Mouse (Mus musculus): ENCODE measurements around the gene Lce1f. TPM values are rescaled to one million over a fixed set of nuclear protein-coding genes. Genes with fewer than 3 reads are reported as not detected.
"Not testable (repeated sequence)": the region's sequence is repeated elsewhere in the genome, so short reads cannot be mapped to it uniquely, and the experiment has no call there.

Gene Lce1f
- polyA plus RNA-seq (2015; fragmentation: Nextera tagmentation; extraction: Ambion mirVana) = not detected in 2 replicates

- no peaks in the 10 kb centered on the region for H3K4me1 ChIP-seq
- no peak for ATAC-seq (ENCODE audit: low FRiP score)
Measured at GRCm38 (mm10) chr3:92720250-92720649, at the start of gene Lce1f. Lce1f (minus strand) TSS chr3:92720350.

GRCm38 (mm10) chr3:92764965-92765364, 44.8 kb upstream of the Lce1f start, which contains the start of gene Lce1h:
Lce1h (minus strand) TSS chr3:92765065.
- ATAC-seq (ENCODE audit: low FRiP score) = no peak
- WGBS = 87% methylated on average over 1 of the region's 1 CpGs
- Histone ChIP-seq H3K27ac (replicated peaks) (no peak within 1 kb of the TSS), H3K4me2 (no peak within 1 kb of the TSS), H3K9me3 (replicated peaks) (no peaks in the 10 kb centered on the region), H3K9ac (replicated peaks) (no peak within 1 kb of the TSS), H3K27me3 (replicated peaks) (no peaks in the 10 kb centered on the region), H3K4me1 (no peaks in the 10 kb centered on the region), H3K4me3 (replicated peaks) (no peak within 1 kb of the TSS), H3K36me3 (no peaks in the 10 kb centered on the region)

More at GRCm38 (mm10) chr3:92720250-92720649, at the start of gene Lce1f:
- Histone ChIP-seq H3K4me2 (no peak within 1 kb of the TSS), H3K9ac (replicated peaks) (no peak within 1 kb of the TSS), H3K27ac (replicated peaks) (no peak within 1 kb of the TSS), H3K36me3 (no peaks in the 10 kb centered on the region), H3K9me3 (replicated peaks) (no peaks in the 10 kb centered on the region), H3K4me3 (replicated peaks) (no peak within 1 kb of the TSS), H3K27me3 (replicated peaks) (no peaks in the 10 kb centered on the region)
- WGBS = 85% methylated on average over 3 of the region's 3 CpGs

DNA sequence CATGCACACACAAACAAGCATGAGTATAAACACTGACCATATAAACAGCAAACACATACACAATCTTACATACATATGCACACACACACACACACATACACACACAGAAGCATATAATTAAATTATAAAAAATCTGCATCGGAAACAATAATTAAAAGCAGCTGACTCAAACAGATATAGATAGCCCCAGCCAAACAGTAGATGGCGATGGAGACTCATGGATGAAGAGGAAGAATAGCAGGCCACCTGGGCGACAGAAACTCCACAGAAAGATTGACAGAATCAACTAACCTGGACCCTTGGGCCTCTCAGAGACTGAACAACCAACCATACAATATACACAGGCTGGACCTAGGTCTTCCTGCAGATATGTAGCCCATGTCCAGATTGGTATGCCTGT, 33.0 kb upstream of the Lce1f start:
- Histone ChIP-seq H3K4me2 (no peak overlapping the region), H3K27me3 (replicated peaks) (no peaks in the 10 kb centered on the region), H3K4me3 (replicated peaks) (no peak overlapping the region), H3K36me3 (no peaks in the 10 kb centered on the region), H3K4me1 (no peaks in the 10 kb centered on the region), H3K27ac (replicated peaks) (no peak overlapping the region), H3K9me3 (replicated peaks) (no peaks in the 10 kb centered on the region), H3K9ac (replicated peaks) (no peak overlapping the region)
- no peak for ATAC-seq (ENCODE audit: low FRiP score)
- 55% methylated on average over 3 of the region's 3 CpGs for WGBS

DNA sequence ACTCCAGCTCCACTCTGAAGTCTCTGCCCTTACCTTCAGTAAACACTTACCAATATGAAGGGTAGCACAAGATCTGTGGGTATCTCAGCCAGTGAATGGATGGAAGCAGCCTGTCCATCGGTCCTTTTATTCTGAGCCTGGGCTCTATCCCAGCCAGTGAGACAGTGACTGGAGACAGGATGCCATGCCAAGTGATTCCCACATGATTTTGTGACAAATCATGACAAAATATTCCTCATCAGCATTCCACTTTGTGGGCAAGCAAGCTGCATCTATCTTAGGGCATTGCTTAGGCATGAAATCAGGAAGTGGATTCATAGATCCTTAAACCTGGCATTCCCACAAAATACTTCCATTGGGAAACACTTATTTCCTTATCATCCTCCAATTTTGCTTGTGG, 32.1 kb upstream of the Lce1f start, which contains the start of gene Lce1g:
Gene Lce1g, minus strand, starts transcription at position 101 of the 400 bp plus-strand sequence.
- Histone ChIP-seq H3K27me3 (replicated peaks) (no peaks in the 10 kb centered on the region), H3K36me3 (no peaks in the 10 kb centered on the region), H3K9me3 (replicated peaks) (no peaks in the 10 kb centered on the region), H3K9ac (replicated peaks) (no peak within 1 kb of the TSS), H3K4me3 (replicated peaks) (no peak within 1 kb of the TSS), H3K4me1 (no peaks in the 10 kb centered on the region), H3K27ac (replicated peaks) (no peak within 1 kb of the TSS), H3K4me2 (no peak within 1 kb of the TSS)
- no peak for ATAC-seq (ENCODE audit: low FRiP score)
- WGBS = 92% methylated on average over 1 of the region's 1 CpGs

DNA sequence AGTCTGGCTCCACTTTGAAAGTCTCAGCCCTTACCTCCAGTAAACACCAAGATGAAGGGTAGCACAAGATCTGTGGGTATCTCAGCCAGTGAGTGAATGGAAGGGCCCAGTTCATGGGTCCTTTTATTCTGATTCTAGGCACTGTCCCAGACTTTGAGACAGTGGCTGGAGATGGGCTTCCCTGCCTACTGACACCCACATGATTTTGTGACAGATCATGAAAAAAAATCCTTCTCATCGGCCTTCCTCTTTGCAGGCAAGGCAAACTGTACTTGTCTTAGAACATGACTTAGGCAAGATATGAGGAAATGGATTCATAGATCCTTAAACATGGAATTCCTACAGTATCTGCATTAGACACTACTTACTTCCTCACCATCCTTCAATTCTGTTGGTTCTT, 18.8 kb upstream of the Lce1f start, which contains the start of gene Gm38119:
Gene Gm38119, minus strand, starts transcription at position 101 of the 400 bp plus-strand sequence.
- WGBS = 84% methylated on average over 1 of the region's 1 CpGs
- H3K27me3 ChIP-seq (replicated peaks) = no peaks in the 10 kb centered on the region
- H3K27ac ChIP-seq (replicated peaks) = no peak within 1 kb of the TSS
- H3K4me2 ChIP-seq = no peak within 1 kb of the TSS
- no peak within 1 kb of the TSS for H3K9ac ChIP-seq (replicated peaks)
- no peaks in the 10 kb centered on the region for H3K36me3 ChIP-seq
- no peak within 1 kb of the TSS for H3K4me3 ChIP-seq (replicated peaks)
- no peaks in the 10 kb centered on the region for H3K9me3 ChIP-seq (replicated peaks)
- no peaks in the 10 kb centered on the region for H3K4me1 ChIP-seq
- ATAC-seq (ENCODE audit: low FRiP score) = no peak

DNA sequence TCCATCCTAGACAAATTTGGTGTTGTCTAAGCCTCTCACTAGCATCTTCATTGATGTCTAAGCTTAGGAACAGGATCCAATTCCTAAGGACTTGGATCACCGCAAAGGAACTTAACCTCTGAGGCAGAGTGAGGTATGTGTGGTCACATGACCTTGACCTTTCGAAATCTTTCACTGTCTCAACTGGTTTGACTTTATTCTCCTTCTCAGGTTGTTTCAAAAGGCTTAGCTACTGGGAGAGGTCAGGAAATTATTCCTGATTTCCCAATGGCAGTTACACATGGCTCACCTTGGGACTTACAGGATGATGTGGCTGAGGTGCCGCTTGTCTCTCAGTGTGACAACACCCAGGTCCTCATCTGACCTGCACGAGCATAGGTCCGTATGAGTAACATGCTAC, 2.5 kb upstream of the Lce1f start:
- no peak for ATAC-seq (ENCODE audit: low FRiP score)
- Histone ChIP-seq H3K9me3 (replicated peaks) (no peaks in the 10 kb centered on the region), H3K36me3 (no peaks in the 10 kb centered on the region), H3K4me3 (replicated peaks) (no peak overlapping the region), H3K4me1 (no peaks in the 10 kb centered on the region), H3K9ac (replicated peaks) (no peak overlapping the region), H3K27me3 (replicated peaks) (no peaks in the 10 kb centered on the region), H3K4me2 (no peak overlapping the region), H3K27ac (replicated peaks) (no peak overlapping the region)
- 89% methylated on average over 5 of the region's 5 CpGs for WGBS

- Histone ChIP-seq H3K27me3 (replicated peaks) (no peaks in the 10 kb centered on the region), H3K4me1 (no peaks in the 10 kb centered on the region), H3K4me2 (no peak overlapping the region), H3K9me3 (replicated peaks) (no peaks in the 10 kb centered on the region), H3K36me3 (no peaks in the 10 kb centered on the region), H3K9ac (replicated peaks) (no peak overlapping the region), H3K27ac (replicated peaks) (no peak overlapping the region), H3K4me3 (replicated peaks) (no peak overlapping the region)
- no peak for ATAC-seq (ENCODE audit: low FRiP score)
Measured at GRCm38 (mm10) chr3:92715122-92715521, 5.0 kb downstream of the Lce1f start.

DNA sequence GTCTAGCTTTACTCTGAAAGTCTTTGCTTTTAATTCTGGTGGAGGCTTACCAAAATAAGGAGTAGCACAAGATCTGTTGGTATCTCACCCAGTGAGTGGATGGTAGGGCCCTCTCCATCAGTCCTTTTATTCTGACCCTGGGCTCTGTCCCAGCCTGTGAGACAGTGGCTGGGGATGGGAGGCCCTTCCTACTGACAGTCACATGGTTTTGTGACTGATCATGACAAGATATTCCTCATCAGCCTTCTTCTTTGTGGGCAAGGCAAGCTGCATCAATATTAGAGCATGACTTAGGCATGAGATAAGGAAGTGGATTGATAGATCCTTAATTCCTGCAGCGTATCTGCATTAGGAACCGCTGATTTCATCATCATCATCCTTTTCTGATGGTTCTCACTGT, 11.2 kb downstream of the Lce1f start, which contains the start of gene Lce1e:
Gene Lce1e, minus strand, starts transcription at position 101 of the 400 bp plus-strand sequence.
- 95% methylated on average over 2 of the region's 2 CpGs for WGBS
- no peak within 1 kb of the TSS for H3K4me3 ChIP-seq (replicated peaks)

DNA sequence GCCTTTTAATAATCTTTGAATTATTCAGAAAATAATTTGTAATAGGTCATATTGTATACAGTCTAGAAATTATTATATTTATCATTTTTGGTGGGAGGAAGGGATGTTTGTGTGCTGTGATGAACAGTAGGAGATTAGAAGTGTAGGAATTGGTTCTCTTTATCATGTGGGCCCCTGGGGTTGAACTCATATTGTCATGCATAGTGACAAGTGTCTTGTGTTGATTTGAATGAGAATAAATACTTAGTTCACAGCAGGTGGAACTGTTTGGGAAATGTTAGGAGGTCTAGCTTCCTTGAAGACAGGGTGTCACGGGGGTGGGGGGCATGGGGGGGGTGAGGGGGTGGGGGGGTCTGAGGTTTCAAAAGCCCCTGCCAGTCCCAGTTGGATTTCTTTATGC, 25.5 kb downstream of the Lce1f start:
- Histone ChIP-seq H3K9ac (replicated peaks) (no peak overlapping the region), H3K27ac (replicated peaks) (no peak overlapping the region), H3K36me3 (no peaks in the 10 kb centered on the region), H3K4me3 (replicated peaks) (no peak overlapping the region), H3K4me2 (no peak overlapping the region), H3K9me3 (replicated peaks) (no peaks in the 10 kb centered on the region), H3K27me3 (replicated peaks) (no peaks in the 10 kb centered on the region), H3K4me1 (no peaks in the 10 kb centered on the region)
- WGBS = 7% methylated on average over 1 of the region's 1 CpGs
- no peak for ATAC-seq (ENCODE audit: low FRiP score)

More for the DNA sequence above, 11.2 kb downstream of the Lce1f start, which contains the start of gene Lce1e:
- no peaks in the 10 kb centered on the region for H3K27me3 ChIP-seq (replicated peaks)
- H3K4me2 ChIP-seq = no peak within 1 kb of the TSS
- no peaks in the 10 kb centered on the region for H3K36me3 ChIP-seq
- no peak within 1 kb of the TSS for H3K9ac ChIP-seq (replicated peaks)
- H3K9me3 ChIP-seq (replicated peaks) = no peaks in the 10 kb centered on the region
- no peak within 1 kb of the TSS for H3K27ac ChIP-seq (replicated peaks)
- ATAC-seq (ENCODE audit: low FRiP score) = no peak
- H3K4me1 ChIP-seq = no peaks in the 10 kb centered on the region

DNA sequence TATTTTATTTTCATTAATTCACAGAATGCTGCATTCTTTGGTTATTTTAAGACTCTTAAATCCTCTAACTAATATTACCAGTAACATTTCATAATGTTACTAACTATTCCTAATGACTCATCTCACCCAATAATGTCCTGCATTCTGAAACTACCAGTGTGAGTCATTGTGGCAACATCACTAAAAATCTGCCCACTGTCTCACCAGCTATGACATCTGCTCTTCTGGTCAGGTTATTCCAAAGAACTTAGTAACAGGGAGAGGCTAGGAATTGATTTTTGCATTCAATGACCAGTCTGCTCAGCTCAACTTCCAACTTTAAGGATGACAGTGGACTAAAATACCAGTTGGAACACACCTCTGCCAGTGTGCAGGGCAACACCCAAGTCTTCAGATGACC, 28.5 kb downstream of the Lce1f start:
- Histone ChIP-seq H3K27me3 (replicated peaks) (no peaks in the 10 kb centered on the region), H3K9ac (replicated peaks) (no peak overlapping the region), H3K27ac (replicated peaks) (no peak overlapping the region), H3K4me3 (replicated peaks) (no peak overlapping the region), H3K9me3 (replicated peaks) (no peaks in the 10 kb centered on the region), H3K4me2 (no peak overlapping the region), H3K36me3 (no peaks in the 10 kb centered on the region), H3K4me1 (no peaks in the 10 kb centered on the region)
- no peak for ATAC-seq (ENCODE audit: low FRiP score)

DNA sequence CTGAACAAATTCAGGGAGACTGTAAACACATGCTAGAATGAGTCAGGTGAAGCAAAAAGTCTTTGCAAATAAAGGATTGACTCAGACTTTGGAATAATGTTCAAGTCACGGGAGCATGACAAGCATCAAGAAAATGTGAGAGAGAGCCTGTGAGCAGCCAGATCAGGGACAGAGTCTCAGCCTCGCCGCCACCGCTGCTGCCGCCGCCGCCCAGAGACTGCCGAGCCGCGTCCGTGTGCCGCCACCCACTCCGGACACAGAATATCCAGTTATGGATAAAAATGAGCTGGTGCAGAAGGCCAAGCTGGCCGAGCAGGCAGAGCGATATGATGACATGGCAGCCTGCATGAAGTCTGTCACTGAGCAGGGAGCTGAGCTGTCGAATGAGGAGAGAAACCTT, 31.0 kb downstream of the Lce1f start:
- WGBS = 83% methylated on average over 16 of the region's 16 CpGs
- not testable (repeated sequence) for H3K27me3 ChIP-seq (replicated peaks); H3K36me3 ChIP-seq; H3K4me2 ChIP-seq; H3K4me1 ChIP-seq; H3K9ac ChIP-seq (replicated peaks); ATAC-seq (ENCODE audit: low FRiP score); H3K4me3 ChIP-seq (replicated peaks); H3K27ac ChIP-seq (replicated peaks); H3K9me3 ChIP-seq (replicated peaks)

DNA sequence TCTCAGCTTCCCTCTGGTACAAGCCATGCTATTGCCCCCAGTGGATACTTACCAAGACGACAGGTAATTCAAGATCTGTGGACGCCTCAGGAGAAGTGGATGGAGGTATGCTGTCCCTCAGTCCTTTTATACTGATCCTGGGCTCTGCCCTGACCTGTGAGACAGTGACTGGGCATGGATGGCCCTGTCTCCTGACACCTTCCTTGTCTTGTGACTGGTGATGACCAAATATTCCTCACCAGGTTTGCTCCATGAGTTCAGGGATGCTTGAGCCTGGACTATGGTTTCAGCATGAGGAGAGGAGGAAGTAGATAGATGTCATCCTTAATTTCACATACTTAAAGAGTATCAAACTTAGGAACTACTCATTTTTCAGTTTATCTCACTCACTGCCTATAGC, 33.0 kb downstream of the Lce1f start, which contains the start of gene Lce1d:
Gene Lce1d, minus strand, starts transcription at position 101 of the 400 bp plus-strand sequence.
- 73% methylated on average over 2 of the region's 2 CpGs for WGBS
- Histone ChIP-seq H3K9ac (replicated peaks) (no peak within 1 kb of the TSS), H3K9me3 (replicated peaks) (no peaks in the 10 kb centered on the region), H3K4me3 (replicated peaks) (no peak within 1 kb of the TSS), H3K27me3 (replicated peaks) (no peaks in the 10 kb centered on the region), H3K4me1 (no peaks in the 10 kb centered on the region), H3K36me3 (no peaks in the 10 kb centered on the region), H3K27ac (replicated peaks) (no peak within 1 kb of the TSS), H3K4me2 (no peak within 1 kb of the TSS)
- no peak for ATAC-seq (ENCODE audit: low FRiP score)

DNA sequence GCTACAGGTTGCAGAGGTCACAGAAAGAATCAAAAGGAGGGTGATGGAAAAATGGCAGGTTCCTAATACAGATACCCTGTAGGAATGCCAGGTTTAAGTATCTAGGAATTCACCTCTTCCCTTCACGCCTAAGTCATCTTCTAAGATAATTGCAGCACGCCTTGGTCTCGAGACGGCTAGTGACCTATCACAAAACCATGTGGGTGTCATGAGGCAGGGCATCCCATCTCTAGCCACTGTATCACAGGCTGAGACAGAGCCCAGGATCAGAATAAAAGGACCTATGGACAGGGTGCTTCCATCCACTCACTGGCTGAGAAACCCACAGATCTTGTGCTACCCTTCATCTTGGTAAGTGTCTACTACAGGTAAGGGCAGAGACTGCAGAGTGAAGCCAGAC, 41.2 kb downstream of the Lce1f start, which contains the start of gene Lce1c:
Gene Lce1c, plus strand, starts transcription at position 301 of the 400 bp plus-strand sequence.
- WGBS = 93% methylated on average over 4 of the region's 4 CpGs
- H3K27ac ChIP-seq (replicated peaks) = no peak within 1 kb of the TSS
- H3K9me3 ChIP-seq (replicated peaks) = no peaks in the 10 kb centered on the region
- no peak within 1 kb of the TSS for H3K4me2 ChIP-seq
- no peaks in the 10 kb centered on the region for H3K4me1 ChIP-seq
- H3K36me3 ChIP-seq = no peaks in the 10 kb centered on the region
- H3K4me3 ChIP-seq (replicated peaks) = no peak within 1 kb of the TSS
- no peak for ATAC-seq (ENCODE audit: low FRiP score)
- no peaks in the 10 kb centered on the region for H3K27me3 ChIP-seq (replicated peaks)
- H3K9ac ChIP-seq (replicated peaks) = no peak within 1 kb of the TSS
